Mouse (Mus musculus): ENCODE data around the gene Aldh3b3. TPM values are rescaled to one million over a fixed set of nuclear protein-coding genes. Genes with fewer than 3 reads are reported as not detected.

Gene Aldh3b3
- polyA plus RNA-seq, 1 experiment from 2014 or later, result 0.11 TPM

DNA sequence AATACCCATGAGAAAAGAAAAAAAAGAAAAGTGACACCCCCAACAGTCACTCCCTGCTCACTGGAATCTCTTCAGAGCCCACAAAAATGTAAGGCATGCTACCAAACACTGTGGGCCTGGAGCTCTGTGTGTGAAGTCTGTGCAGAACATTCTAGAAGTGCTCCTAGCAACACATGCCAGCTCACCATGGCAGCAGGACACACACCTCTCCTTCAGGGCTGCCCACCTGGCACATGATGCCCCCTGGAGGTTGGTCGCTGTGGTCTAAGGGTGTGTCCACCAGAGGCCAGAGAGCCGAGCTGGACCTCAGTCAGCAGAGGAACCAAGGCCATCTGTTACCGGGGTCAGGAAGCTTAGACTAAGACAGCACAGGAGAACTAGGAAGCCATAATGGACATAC is 32.2 kb upstream of the Aldh3b3 start:
- no peaks in the 10 kb centered on the region for H3K27me3 ChIP-seq
- no peak overlapping the region for H3K4me3 ChIP-seq
- 51% methylated on average over 3 of the region's 3 CpGs for WGBS
- H3K9me3 ChIP-seq, result no peaks in the 10 kb centered on the region
- peaks cover 54% of the 10 kb centered on the region for H3K4me1 ChIP-seq
- no peak overlapping the region for H3K9ac ChIP-seq
- H3K4me2 ChIP-seq, result no peak overlapping the region
- no peak overlapping the region for H3K27ac ChIP-seq
- no peak for ATAC-seq (ENCODE audit: borderline replicate concordance, extremely low read depth, low FRiP score, low TSS enrichment)
- no peaks in the 10 kb centered on the region for H3K36me3 ChIP-seq

DNA sequence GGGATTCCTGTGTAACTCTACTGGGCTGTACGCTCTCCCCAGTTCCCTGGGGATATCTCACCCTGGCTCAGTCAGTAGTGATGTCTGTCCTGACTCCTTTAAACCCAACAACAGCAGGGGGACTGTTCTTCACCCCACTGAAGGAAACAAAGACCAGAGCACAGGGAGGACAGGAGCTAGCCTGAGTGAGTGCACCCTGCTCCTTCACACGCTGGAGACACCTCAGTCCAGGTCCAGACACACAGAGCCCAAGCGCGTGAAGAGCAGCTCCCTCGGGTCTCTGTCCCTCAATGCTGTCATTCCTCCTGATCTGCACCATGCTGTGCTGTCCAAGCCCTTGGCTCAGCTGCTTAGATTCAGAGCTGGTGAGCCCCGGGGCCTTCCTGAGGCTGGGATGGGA is 31.8 kb upstream of the Aldh3b3 start:
- no peak overlapping the region for H3K27ac ChIP-seq
- H3K36me3 ChIP-seq, result no peaks in the 10 kb centered on the region
- ATAC-seq (ENCODE audit: borderline replicate concordance, extremely low read depth, low FRiP score, low TSS enrichment), result no peak
- H3K27me3 ChIP-seq, result no peaks in the 10 kb centered on the region
- H3K9me3 ChIP-seq, result no peaks in the 10 kb centered on the region
- H3K4me1 ChIP-seq, result peaks cover 55% of the 10 kb centered on the region
- no peak overlapping the region for H3K4me3 ChIP-seq
- H3K9ac ChIP-seq, result no peak overlapping the region
- H3K4me2 ChIP-seq, result no peak overlapping the region
- WGBS, result 71% methylated on average over 6 of the region's 6 CpGs

DNA sequence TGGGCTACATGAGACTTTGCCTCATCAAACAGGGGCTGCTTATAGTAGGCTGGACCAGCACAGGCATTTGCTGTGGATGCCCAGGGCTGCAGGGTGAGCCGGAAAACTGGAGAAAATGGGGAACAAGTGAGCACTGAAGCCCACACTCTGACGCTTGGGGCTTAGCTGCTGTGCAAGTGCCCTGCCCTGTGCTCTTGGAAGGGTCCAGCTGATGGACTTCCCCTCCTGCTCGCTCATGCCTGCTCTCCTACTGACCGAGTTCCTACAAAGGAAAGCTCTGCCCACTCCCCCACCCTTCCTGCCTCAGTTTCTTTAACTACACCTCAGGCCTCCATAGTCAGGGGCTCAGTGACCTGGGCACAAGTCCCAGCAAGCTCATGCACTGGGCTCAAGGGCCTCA is 30.5 kb upstream of the Aldh3b3 start:
- Histone ChIP-seq H3K9me3 (no peaks in the 10 kb centered on the region), H3K4me3 (no peak overlapping the region), H3K27me3 (no peaks in the 10 kb centered on the region), H3K36me3 (no peaks in the 10 kb centered on the region), H3K9ac (no peak overlapping the region), H3K27ac (no peak overlapping the region), H3K4me2 (no peak overlapping the region), H3K4me1 (peaks cover 51% of the 10 kb centered on the region)
- no peak for ATAC-seq (ENCODE audit: borderline replicate concordance, extremely low read depth, low FRiP score, low TSS enrichment)
- WGBS, result 82% methylated on average over 4 of the region's 4 CpGs

DNA sequence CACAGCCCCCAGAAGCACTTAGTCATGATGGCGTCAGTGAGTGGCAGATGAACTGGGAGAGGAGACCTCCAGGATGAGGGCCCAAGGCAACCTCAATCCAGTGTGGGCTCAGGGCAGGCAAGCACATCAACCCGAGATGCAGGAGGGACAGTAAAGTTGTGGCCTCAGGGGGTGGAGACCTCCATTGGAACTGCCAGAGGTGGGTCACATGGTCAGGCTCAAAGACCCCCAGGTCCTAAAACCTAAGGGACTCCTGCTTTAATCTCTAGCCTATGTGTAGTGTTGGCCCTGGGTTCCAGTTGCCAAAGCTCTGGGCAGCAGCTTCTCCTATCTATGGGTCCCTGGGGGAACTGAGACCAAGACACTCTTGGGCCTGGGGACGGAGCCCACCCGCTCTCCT is 29.7 kb upstream of the Aldh3b3 start:
- Histone ChIP-seq H3K4me2 (peak overlapping the region; percentile 33; the same call in 1 of the 2 replicates), H3K4me3 (no peak overlapping the region), H3K4me1 (peaks cover 43% of the 10 kb centered on the region), H3K36me3 (no peaks in the 10 kb centered on the region), H3K9ac (no peak overlapping the region), H3K27ac (peak overlapping the region; percentile 88), H3K9me3 (no peaks in the 10 kb centered on the region), H3K27me3 (no peaks in the 10 kb centered on the region)
- no peak for ATAC-seq (ENCODE audit: borderline replicate concordance, extremely low read depth, low FRiP score, low TSS enrichment)
- 71% methylated on average over 4 of the region's 4 CpGs for WGBS

DNA sequence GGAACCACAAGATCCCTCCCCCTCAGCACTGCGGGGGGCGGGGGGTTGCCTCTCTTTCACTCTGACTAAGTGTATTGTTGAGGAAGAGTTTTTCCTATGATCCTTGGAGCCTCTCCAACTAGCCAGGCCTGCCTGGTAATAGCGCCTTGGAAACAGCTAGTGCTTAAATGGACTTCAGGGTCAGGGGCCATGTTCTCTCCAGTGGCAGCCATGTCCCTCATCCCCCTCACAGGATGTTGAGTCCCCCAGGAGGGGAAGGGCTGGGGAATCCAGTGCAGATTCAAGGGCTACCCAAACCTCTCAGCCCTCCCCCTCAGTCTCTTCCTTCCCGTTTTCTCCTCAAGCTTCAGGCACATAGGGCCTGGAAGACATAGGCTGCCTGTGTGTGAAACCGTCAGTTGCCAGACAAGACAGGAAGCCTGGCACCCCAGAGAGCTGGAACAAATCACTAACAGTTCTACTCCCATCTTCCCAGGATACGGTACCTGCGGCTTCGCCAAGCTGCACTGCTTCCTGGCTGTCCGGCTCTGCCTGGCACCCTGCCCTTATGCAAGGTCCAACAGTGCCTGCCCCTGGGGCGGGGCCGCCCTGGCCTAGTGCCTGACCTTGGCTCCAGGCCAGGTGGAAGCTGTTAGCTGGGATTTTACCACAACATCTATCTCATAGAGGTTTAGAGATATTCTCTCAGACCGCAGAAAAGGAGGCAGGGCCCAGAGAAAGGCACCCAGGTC is 29.1 kb upstream of the Aldh3b3 start, which contains the start of gene Aldh3b1:
Gene Aldh3b1, minus strand, starts transcription at position 598 of the 731 bp plus-strand sequence.
- Histone ChIP-seq H3K4me1 (peaks cover 38% of the 10 kb centered on the region), H3K36me3 (no peaks in the 10 kb centered on the region), H3K4me2 (peak within 1 kb of the TSS; percentile 33), H3K9ac (no peak within 1 kb of the TSS), H3K9me3 (no peaks in the 10 kb centered on the region), H3K27me3 (no peaks in the 10 kb centered on the region), H3K4me3 (no peak within 1 kb of the TSS), H3K27ac (peak within 1 kb of the TSS; percentile 88)
- peak; percentile 74 for ATAC-seq (ENCODE audit: borderline replicate concordance, extremely low read depth, low FRiP score, low TSS enrichment)
- 26% methylated on average over 12 of the region's 12 CpGs for WGBS

DNA sequence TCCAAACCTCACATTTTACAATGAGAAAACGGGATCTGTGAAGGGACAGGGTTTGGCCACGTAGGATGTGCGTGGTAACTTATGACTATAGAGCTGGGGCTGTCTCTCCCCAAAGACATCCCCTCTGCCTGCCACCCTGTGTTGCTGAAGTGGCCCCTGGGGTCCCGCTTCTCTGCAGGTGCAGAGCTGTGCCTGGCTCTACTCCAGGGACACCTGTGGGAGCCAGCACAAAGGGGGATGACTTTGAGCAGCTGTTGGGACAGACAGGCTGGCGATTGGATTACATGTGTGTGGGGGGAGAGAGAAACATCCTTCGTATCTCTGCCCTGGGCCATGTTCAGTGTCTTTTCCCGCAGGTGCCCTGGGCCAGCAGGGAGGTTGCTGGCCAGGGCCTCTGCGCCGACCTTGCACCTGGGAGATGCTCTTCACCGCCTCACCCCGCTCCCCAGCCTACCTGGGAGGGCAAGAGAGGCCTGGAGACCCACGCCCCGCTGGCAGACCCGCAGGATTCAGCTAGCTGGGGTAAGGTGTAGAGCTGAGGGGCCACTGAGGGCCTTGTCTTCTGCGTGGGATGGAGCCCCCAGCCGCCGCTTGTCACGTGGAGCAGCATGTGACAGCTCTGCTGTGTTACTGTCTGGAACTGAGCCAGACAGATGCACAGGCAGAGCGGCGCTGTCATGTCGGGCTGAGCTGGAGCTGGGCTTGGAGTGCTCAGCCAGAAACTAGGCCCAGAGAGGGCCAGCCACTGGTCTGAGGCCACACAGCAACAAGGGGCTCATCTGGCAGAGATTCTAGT is 28.0 kb upstream of the Aldh3b3 start:
- Histone ChIP-seq H3K4me1 (peaks cover 44% of the 10 kb centered on the region), H3K9ac (no peak overlapping the region), H3K27ac (peak overlapping the region; percentile 88), H3K4me3 (no peak overlapping the region), H3K36me3 (no peaks in the 10 kb centered on the region), H3K27me3 (no peaks in the 10 kb centered on the region), H3K9me3 (no peaks in the 10 kb centered on the region), H3K4me2 (no peak overlapping the region; the same call in 1 of the 2 replicates)
- WGBS, result 58% methylated on average over 21 of the region's 21 CpGs
- ATAC-seq (ENCODE audit: borderline replicate concordance, extremely low read depth, low FRiP score, low TSS enrichment), result no peak

DNA sequence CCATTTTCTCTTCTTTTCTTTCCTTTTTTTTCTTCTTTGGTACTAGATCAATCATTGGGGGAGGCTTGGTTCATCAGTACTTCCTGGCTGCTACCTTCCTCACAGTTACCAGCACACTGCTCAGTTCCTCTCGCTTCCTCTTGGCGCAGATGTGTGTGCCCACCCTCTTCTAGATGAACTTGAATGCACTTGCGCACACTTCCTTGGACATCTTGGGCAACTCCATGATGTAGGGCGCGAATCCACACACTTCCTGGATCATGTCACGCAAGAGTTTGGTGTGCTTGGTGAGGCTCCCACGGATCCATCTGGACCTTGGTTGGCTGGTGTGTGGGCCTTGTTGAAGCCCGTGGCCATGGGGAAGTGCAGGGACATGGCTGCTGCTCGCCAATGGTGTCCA is 26.7 kb upstream of the Aldh3b3 start:
- no peaks in the 10 kb centered on the region for H3K27me3 ChIP-seq
- no peak overlapping the region for H3K27ac ChIP-seq
- no peak overlapping the region for H3K4me3 ChIP-seq
- ATAC-seq (ENCODE audit: borderline replicate concordance, extremely low read depth, low FRiP score, low TSS enrichment), result no peak
- 88% methylated on average over 9 of the region's 9 CpGs for WGBS
- no peak overlapping the region for H3K9ac ChIP-seq
- no peaks in the 10 kb centered on the region for H3K9me3 ChIP-seq
- no peaks in the 10 kb centered on the region for H3K36me3 ChIP-seq
- no peak overlapping the region for H3K4me2 ChIP-seq
- H3K4me1 ChIP-seq, result peaks cover 42% of the 10 kb centered on the region

DNA sequence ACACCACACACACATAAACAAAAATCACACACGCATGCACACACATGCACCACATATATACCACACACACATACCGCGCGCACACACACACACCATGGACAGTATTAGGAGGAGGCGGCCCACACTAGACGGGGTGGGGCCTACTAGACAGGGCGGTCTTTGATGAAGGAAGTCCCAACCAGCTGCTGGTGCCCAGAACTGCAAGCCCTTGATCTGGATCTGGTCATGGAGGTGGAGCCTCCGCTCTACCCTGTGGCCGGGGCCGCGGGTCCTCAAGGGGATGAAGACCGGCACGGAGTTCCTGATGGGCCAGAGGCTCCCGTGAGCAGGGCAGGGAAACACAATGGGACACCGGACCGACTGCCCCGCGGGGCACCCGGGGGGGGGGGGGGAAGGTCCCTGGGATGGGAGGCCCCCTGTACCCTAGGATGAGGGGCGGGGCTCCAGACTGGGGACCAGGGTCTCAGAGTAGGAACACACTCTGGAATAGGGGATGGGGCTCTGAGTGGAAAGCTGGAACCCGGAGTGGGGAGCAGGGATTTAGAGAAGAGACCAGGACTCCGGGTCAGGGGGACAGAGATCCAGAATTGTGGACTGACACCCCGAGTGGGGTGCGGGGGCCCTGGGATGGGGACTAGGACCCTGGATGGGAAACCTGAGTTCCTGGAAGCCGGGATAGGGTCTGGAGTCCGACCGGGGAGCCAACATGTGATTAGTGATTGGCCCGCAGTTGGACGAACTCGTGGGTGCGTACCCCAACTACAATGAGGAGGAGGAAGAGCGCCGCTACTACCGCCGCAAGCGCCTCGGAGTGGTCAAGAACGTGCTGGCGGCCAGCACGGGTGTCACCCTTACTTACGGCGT is 23.2 kb upstream of the Aldh3b3 start, which contains the start of gene Unc93b1:
Gene Unc93b1, plus strand, starts transcription at position 155 of the 864 bp plus-strand sequence.
- Histone ChIP-seq H3K36me3 (no peaks in the 10 kb centered on the region), H3K9ac (peak within 1 kb of the TSS; percentile 38), H3K4me2 (peak within 1 kb of the TSS; percentile 69), H3K9me3 (no peaks in the 10 kb centered on the region), H3K27ac (no peak within 1 kb of the TSS; the same call in 1 of the 2 replicates), H3K4me3 (peak within 1 kb of the TSS; percentile 46), H3K4me1 (peaks cover 24% of the 10 kb centered on the region), H3K27me3 (no peaks in the 10 kb centered on the region)
- 6% methylated on average over 42 of the region's 42 CpGs for WGBS
- ATAC-seq (ENCODE audit: borderline replicate concordance, extremely low read depth, low FRiP score, low TSS enrichment), result peak; percentile 88

DNA sequence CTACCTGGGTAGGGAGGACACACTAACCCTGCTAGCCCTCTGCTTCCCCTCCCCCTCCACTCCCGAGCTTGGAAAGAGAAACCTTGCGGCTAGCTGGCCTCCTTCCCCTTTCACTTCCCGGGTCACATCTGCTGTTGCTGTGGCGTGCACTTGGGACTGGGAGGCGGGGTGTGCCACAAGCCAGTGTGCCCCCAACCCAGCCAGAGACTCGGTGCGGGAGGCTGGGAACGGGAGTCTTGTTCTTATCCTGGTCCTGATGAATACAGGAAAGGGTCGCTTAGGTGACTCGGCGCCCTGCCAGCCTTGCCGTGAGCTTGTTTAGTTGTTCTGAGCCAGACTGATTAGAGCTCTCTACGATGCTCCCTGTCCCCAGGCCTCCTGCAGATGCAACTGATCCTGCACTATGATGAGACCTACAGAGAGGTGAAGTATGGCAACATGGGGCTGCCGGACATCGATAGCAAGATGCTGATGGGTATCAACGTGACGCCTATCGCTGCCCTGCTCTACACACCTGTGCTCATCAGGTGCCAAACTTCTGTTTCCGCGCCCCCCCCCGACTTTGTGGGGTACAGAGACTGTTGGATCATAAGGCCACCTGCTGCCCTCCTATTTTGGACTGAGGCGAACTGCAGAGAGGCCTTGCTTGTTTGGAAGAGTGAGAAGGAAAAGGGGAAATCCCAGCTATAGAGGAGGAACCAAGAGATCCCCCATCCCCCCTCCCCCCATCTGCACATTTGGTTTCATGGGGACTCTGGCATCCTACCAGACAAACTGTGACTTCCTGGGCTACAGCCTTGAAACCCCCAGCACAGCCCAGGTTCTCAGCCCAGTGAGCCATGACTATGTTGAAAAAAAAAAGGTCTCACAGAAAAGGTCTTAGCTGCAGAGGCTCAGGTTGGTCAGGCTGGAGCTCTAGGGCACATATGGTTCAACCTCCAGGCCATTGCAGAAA is 22.3 kb upstream of the Aldh3b3 start:
- Histone ChIP-seq H3K9me3 (no peaks in the 10 kb centered on the region), H3K9ac (peak overlapping the region; percentile 38), H3K27ac (no peak overlapping the region), H3K4me3 (peak overlapping the region; percentile 46), H3K4me2 (peak overlapping the region; percentile 69), H3K27me3 (no peaks in the 10 kb centered on the region), H3K36me3 (no peaks in the 10 kb centered on the region), H3K4me1 (peaks cover 15% of the 10 kb centered on the region)
- WGBS, result 5% methylated on average over 22 of the region's 22 CpGs
- peak; percentile 13 for ATAC-seq (ENCODE audit: borderline replicate concordance, extremely low read depth, low FRiP score, low TSS enrichment)

DNA sequence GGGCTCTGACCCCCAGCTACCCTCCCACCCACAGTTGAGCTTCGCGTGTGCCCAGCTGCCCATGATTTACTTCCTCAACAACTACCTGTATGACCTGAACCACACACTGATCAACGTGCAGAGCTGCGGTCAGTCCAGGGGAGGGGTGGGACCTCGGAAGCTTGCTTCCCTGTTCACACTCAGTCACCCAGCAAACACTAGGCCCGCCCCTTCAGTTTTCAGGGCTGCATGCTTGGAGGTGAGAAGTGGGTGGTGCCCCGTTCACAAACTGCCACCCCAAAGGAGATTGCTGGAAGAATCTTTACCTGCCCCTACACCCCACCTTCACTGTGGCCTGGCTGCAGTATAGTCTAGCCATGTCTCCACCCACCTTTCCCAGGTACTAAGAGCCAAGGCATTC is 16.1 kb upstream of the Aldh3b3 start:
- Histone ChIP-seq H3K27ac (no peak overlapping the region), H3K9ac (no peak overlapping the region), H3K4me2 (no peak overlapping the region), H3K9me3 (no peaks in the 10 kb centered on the region), H3K27me3 (no peaks in the 10 kb centered on the region), H3K4me1 (no peaks in the 10 kb centered on the region), H3K4me3 (no peak overlapping the region), H3K36me3 (no peaks in the 10 kb centered on the region)
- no peak for ATAC-seq (ENCODE audit: borderline replicate concordance, extremely low read depth, low FRiP score, low TSS enrichment)
- WGBS, result 77% methylated on average over 7 of the region's 7 CpGs

Data from lung, embryonic 15.5 days (tissue).